Mouse (Mus musculus): ENCODE results near the gene Mup7. TPM values are rescaled to one million over a fixed set of nuclear protein-coding genes. Genes with fewer than 3 reads are reported as not detected.
"Not testable (repeated sequence)": the region's sequence is repeated elsewhere in the genome, so short reads cannot be mapped to it uniquely, and the experiment has no call there.

Mup7 gene
- total RNA-seq (2021) (1 to 10 TPM; 5.9 to 6.4 TPM), polyA plus RNA-seq (2012; rRNA removed) (not detected in 2 replicates)
- long read RNA-seq = 0 reads

DNA sequence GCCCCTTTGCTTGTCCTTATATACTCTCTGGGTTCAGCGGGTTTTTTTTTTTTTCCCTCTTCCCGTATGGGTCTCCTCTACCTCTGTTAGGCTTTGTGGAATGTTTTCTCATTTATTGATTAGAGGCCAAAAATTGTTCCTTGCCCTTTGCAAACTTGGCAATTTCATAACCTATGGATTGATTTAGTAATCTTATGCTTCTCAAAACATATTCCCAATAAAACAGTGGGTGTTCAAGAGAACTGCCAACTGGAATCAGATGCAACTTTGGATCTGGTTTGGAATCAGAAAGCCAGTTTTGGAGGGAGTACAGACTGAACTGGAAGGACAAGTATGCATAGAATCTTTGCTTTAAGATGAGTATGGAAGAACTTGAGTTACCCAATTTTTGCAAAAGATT lies at the start of gene Mup7:
TSS of gene Mup7 (minus strand) at position 101 of the 400 bp plus-strand sequence.
- not testable (repeated sequence) for DNase-seq

DNA sequence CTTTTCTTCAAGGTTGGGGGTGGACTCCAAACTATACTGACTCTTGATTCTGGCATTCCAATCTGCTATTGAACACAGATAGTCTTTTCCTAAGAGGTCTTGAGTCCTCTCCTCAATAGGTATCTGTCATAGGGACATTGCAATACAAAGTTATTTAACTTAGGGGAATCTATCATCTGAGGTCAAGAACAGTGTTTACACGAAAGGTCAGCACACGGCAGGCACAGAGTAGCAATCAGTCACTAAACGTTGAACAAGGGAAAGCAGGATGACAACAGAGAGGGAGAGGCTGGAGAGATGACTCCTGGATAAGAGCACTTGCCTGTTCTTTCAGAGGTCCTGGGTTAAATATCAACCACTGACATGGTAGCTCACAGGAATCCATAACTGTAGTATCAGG lies 9.6 kb upstream of the Mup7 start:
- DNase-seq = not testable (repeated sequence)

DNA sequence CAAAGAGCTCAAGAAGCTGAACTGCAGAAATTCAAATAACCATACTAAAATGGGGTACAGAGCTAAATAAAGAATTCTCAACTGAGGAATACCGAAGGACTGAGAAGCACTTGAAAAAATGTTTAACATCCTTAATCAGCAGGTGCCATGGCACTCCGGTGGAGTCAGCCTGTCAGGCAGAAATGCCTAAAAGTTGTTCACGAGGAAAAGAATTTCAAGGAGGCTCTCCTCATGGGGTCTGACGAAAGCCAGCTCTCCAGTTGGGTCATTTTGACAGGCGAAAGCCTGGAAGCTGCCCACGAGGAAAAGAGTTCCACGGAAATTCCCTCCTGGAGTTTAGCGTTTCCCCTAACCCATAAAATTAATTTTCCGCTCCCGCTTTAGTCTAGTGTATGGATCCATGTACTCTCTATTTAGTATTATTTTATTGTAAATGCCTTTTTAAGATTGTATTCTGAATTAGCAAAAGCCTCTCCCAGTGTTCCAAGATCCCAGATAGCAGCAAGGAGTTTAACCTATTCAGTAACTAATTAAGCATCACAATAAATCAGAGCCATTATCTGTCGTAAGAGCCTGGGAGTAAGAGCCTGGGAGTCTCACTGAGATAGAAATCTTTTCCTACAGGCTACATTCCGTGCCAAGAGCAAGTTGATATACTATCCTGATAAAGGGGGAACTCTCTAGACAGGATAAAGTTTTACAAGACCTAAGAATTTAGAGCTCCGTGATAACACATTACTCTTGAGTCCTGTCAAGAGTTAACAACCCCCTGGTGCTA lies 40.8 kb downstream of the Mup7 start:
- not testable (repeated sequence) for DNase-seq

DNA sequence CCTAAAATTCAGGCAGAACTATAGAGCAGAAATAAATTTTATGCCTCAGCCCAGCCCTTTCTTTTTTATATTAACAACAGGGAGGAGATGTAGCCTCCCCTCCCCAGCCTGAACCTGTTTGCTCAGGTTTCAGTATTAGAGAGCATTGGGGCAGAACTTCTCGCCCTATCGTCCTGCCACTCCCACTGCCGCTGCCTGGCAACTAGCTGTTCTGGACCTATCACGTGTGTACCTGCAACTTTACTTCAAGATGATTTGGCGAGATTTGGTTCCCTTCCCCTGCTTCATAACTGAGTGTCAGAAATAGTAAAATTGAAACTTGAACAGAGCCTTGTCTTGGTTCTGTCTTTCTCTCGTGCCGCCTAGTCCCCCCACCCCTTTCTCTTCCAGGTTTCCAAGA lies 50.1 kb downstream of the Mup7 start:
- DNase-seq = not testable (repeated sequence)

Other genes with a start within 250 kb of the Mup7 start
- not detected for gene Slc46a2, start 155.4 kb downstream of the Mup7 start, total RNA-seq (2021)
- gene Slc46a2, start 155.4 kb downstream of the Mup7 start, polyA plus RNA-seq (2012; rRNA removed) = not detected in 2 replicates
- gene Mup4, start 109.8 kb downstream of the Mup7 start, total RNA-seq (2021) = not detected
- gene Mup4, start 109.8 kb downstream of the Mup7 start, polyA plus RNA-seq (2012; rRNA removed) = not detected in 2 replicates
- gene Mup6, start 106.2 kb downstream of the Mup7 start, total RNA-seq (2021) = not detected
- gene Mup6, start 106.2 kb downstream of the Mup7 start, polyA plus RNA-seq (2012; rRNA removed) = not detected in 2 replicates
- not detected for gene Mup2, start 83.8 kb upstream of the Mup7 start, total RNA-seq (2021)
- gene Mup2, start 83.8 kb upstream of the Mup7 start, polyA plus RNA-seq (2012; rRNA removed) = not detected in 2 replicates
- gene Mup8, start 152.1 kb upstream of the Mup7 start, total RNA-seq (2021) = not detected
- gene Mup8, start 152.1 kb upstream of the Mup7 start, polyA plus RNA-seq (2012; rRNA removed) = not detected in 2 replicates

Data from adrenal gland, adult 2 months (tissue).